Mouse (Mus musculus) limb, embryonic 11.5 days (tissue): ENCODE measurements around the gene Resp18. TPM values are rescaled to one million over a fixed set of nuclear protein-coding genes. Genes with fewer than 3 reads are reported as not detected.

Experiments used
- ATAC-seq: fragments of 200-750 bp; cut with Nextera tagmentation; 2 replicates; pipeline ENCODE4 v1.8.0; 2017; ENCODE audit warnings: low read depth; ENCODE audit not compliant: insufficient number of reproducible peaks, low FRiP score, low TSS enrichment
- DNase-seq: peaks from one replicate; pipeline ENCODE4 v3.0.0-alpha.2; 2015; ENCODE audit warnings: low spot score
- H3K27ac ChIP-seq: fragments of 300-500 bp; sonication (generic); replicated peaks from 2 replicates; pipeline ENCODE4 v1.5.1; 2014; ENCODE audit warnings: low read depth, mild to moderate bottlenecking, low read length
- H3K27me3 ChIP-seq: fragments of 300-500 bp; sonication (generic); 2 replicates; pipeline ENCODE4 v1.6.1; 2014; ENCODE audit warnings: mild to moderate bottlenecking, low read length, mixed read lengths; ENCODE audit not compliant: control insufficient read depth, insufficient read depth
- H3K36me3 ChIP-seq: fragments of 300-500 bp; sonication (generic); 2 replicates; pipeline ENCODE4 v1.6.1; 2014; ENCODE audit warnings: mild to moderate bottlenecking, low read length, moderate library complexity, mixed read lengths; ENCODE audit not compliant: control insufficient read depth, insufficient read depth
- H3K4me1 ChIP-seq: fragments of 300-500 bp; sonication (generic); 2 replicates; pipeline ENCODE4 v1.6.1; 2014; ENCODE audit warnings: low read length, mixed read lengths; ENCODE audit not compliant: control insufficient read depth, insufficient read depth
- H3K4me2 ChIP-seq: fragments of 300-500 bp; sonication (generic); 2 replicates; pipeline ENCODE4 v1.6.1; 2014; ENCODE audit warnings: low read depth, mild to moderate bottlenecking, moderate library complexity; ENCODE audit not compliant: severe bottlenecking
- H3K4me3 ChIP-seq: fragments of 300-500 bp; sonication (generic); 2 replicates; pipeline ENCODE4 v1.5.1; 2014; ENCODE audit warnings: low read depth, low read length
- H3K9ac ChIP-seq: fragments of 300-500 bp; sonication (generic); 2 replicates; pipeline ENCODE4 v1.6.1; 2014; ENCODE audit warnings: mild to moderate bottlenecking, low read length
- H3K9me3 ChIP-seq: fragments of 300-500 bp; sonication (generic); 2 replicates; pipeline ENCODE4 v1.6.1; 2016; ENCODE audit warnings: low read length; ENCODE audit not compliant: control insufficient read depth
- WGBS: fragments of 180-500 bp; shearing (Covaris S2); extraction: QIAGEN DNeasy Blood & Tissue Kit; methylation state at CpG from one replicate; pipeline ENCODE4 v1.1.7; 2014; 5-methylcytosine and 5-hydroxymethylcytosine counted together
- polyA plus RNA-seq: library from polyadenylated mRNA; unstranded; fragments of >200 nt; fragmentation: Nextera tagmentation; extraction: Ambion mirVana; gene quantifications from 2 replicates; pipeline ENCODE4 v1.2.1, GENCODE M21; 2014

Gene Resp18
- polyA plus RNA-seq, 1 experiment from 2014 or later, result not detected

GRCm38 (mm10) chr1:75251112-75251970, 26.9 kb downstream of the Resp18 start:
- H3K9me3 ChIP-seq, result no peaks in the 10 kb centered on the region
- no peak overlapping the region for H3K27ac ChIP-seq
- H3K36me3 ChIP-seq, result no peaks in the 10 kb centered on the region
- DNase-seq, result peak; percentile 88
- H3K9ac ChIP-seq, result no peak overlapping the region
- ATAC-seq, result peak; percentile 44; the same call in 1 of the 2 replicates
- no peaks in the 10 kb centered on the region for H3K27me3 ChIP-seq
- 0 out of 2 replicates have a peak, but pooled peaks cover 3% of the 10 kb centered on the region for H3K4me1 ChIP-seq
- 4% methylated on average over 22 of the region's 22 CpGs for WGBS
- H3K4me2 ChIP-seq, result peak overlapping the region; percentile 15; the same call in 1 of the 2 replicates
- no peak overlapping the region for H3K4me3 ChIP-seq

GRCm38 (mm10) chr1:75250498-75250897, 27.7 kb downstream of the Resp18 start:
- no peaks in the 10 kb centered on the region for H3K9me3 ChIP-seq
- H3K4me2 ChIP-seq, result no peak overlapping the region
- no peak overlapping the region; the same call in 1 of the 2 replicates for H3K9ac ChIP-seq
- no peaks in the 10 kb centered on the region for H3K27me3 ChIP-seq
- H3K36me3 ChIP-seq, result no peaks in the 10 kb centered on the region
- 0 out of 2 replicates have a peak, but pooled peaks cover 3% of the 10 kb centered on the region for H3K4me1 ChIP-seq
- no peak for DNase-seq
- ATAC-seq, result no peak
- H3K4me3 ChIP-seq, result no peak overlapping the region
- no peak overlapping the region for H3K27ac ChIP-seq
- WGBS, result 54% methylated on average over 3 of the region's 3 CpGs

GRCm38 (mm10) chr1:75248041-75248772, 30.0 kb downstream of the Resp18 start:
- H3K36me3 ChIP-seq, result no peaks in the 10 kb centered on the region
- ATAC-seq, result no peak
- no peak overlapping the region for H3K9ac ChIP-seq
- 51% methylated on average over 9 of the region's 9 CpGs for WGBS
- H3K27me3 ChIP-seq, result no peaks in the 10 kb centered on the region
- DNase-seq, result no peak
- no peaks in the 10 kb centered on the region for H3K9me3 ChIP-seq
- no peak overlapping the region for H3K4me3 ChIP-seq
- H3K27ac ChIP-seq, result no peak overlapping the region
- H3K4me2 ChIP-seq, result no peak overlapping the region
- H3K4me1 ChIP-seq, result 0 out of 2 replicates have a peak, but pooled peaks cover 3% of the 10 kb centered on the region

GRCm38 (mm10) chr1:75247071-75247930, 30.9 kb downstream of the Resp18 start:
- no peaks in the 10 kb centered on the region for H3K27me3 ChIP-seq
- ATAC-seq (no peak), DNase-seq (no peak)
- no peaks in the 10 kb centered on the region for H3K9me3 ChIP-seq
- 0 out of 2 replicates have a peak, but pooled peaks cover 3% of the 10 kb centered on the region for H3K4me1 ChIP-seq
- H3K4me2 ChIP-seq, result no peak overlapping the region
- no peak overlapping the region for H3K9ac ChIP-seq
- no peaks in the 10 kb centered on the region for H3K36me3 ChIP-seq
- H3K4me3 ChIP-seq, result no peak overlapping the region
- 83% methylated on average over 16 of the region's 16 CpGs for WGBS
- no peak overlapping the region for H3K27ac ChIP-seq

- DNase-seq (peak; percentile 44), ATAC-seq (no peak)
- WGBS, result 21% methylated on average over 4 of the region's 4 CpGs
Measured at GRCm38 (mm10) chr1:75244836-75245235, 33.4 kb downstream of the Resp18 start.

GRCm38 (mm10) chr1:75244175-75244826, 33.9 kb downstream of the Resp18 start:
- ATAC-seq (no peak), DNase-seq (no peak)
- H3K9ac ChIP-seq, result no peak overlapping the region
- no peak overlapping the region for H3K4me3 ChIP-seq
- H3K27me3 ChIP-seq, result no peaks in the 10 kb centered on the region
- 0 out of 2 replicates have a peak, but pooled peaks cover 3% of the 10 kb centered on the region for H3K4me1 ChIP-seq
- H3K36me3 ChIP-seq, result no peaks in the 10 kb centered on the region
- no peaks in the 10 kb centered on the region for H3K9me3 ChIP-seq
- no peak overlapping the region for H3K27ac ChIP-seq
- H3K4me2 ChIP-seq, result no peak overlapping the region
- WGBS, result 82% methylated on average over 12 of the region's 12 CpGs

More at GRCm38 (mm10) chr1:75244836-75245235, 33.4 kb downstream of the Resp18 start:
- Histone ChIP-seq H3K9me3 (no peaks in the 10 kb centered on the region), H3K9ac (no peak overlapping the region), H3K4me3 (no peak overlapping the region), H3K4me1 (0 out of 2 replicates have a peak, but pooled peaks cover 3% of the 10 kb centered on the region), H3K27me3 (no peaks in the 10 kb centered on the region), H3K4me2 (no peak overlapping the region), H3K27ac (no peak overlapping the region), H3K36me3 (no peaks in the 10 kb centered on the region)

- DNase-seq (no peak), ATAC-seq (no peak)
- Histone ChIP-seq H3K4me1 (0 out of 2 replicates have a peak, but pooled peaks cover 3% of the 10 kb centered on the region), H3K4me3 (no peak overlapping the region), H3K27me3 (no peaks in the 10 kb centered on the region), H3K9me3 (no peaks in the 10 kb centered on the region), H3K27ac (no peak overlapping the region), H3K4me2 (no peak overlapping the region), H3K9ac (no peak overlapping the region), H3K36me3 (no peaks in the 10 kb centered on the region)
- 86% methylated on average over 14 of the region's 14 CpGs for WGBS
Measured at GRCm38 (mm10) chr1:75243411-75243810, 34.8 kb downstream of the Resp18 start.
